Mouse (Mus musculus) urinary bladder, adult 18-20 months (tissue): ENCODE data around the gene Snrk.

ENCODE experiments used
- DNase-seq, 2 experiments: peaks; one replicate each; pipeline ENCODE4 v3.0.0; 2022; ENCODE audit warnings: low spot score in 2 of 2, mixed read lengths in 2 of 2

Snrk gene

GRCm38 (mm10) chr9:122180105-122180504 lies 63.0 kb downstream of the Snrk start:
- DNase-seq: no peak

- no peak for DNase-seq
Measured at GRCm38 (mm10) chr9:122183074-122183473, 66.0 kb downstream of the Snrk start.

- DNase-seq: no peak
Measured at GRCm38 (mm10) chr9:122184329-122184728, 67.3 kb downstream of the Snrk start.

- DNase-seq: peak; percentile 59 to 64
Measured at GRCm38 (mm10) chr9:122185061-122185460, 68.0 kb downstream of the Snrk start.

GRCm38 (mm10) chr9:122185953-122186352 lies 68.9 kb downstream of the Snrk start:
- DNase-seq: no peak

- no peak for DNase-seq
Measured at GRCm38 (mm10) chr9:122186643-122187226, 69.7 kb downstream of the Snrk start.

- no peak for DNase-seq
Measured at GRCm38 (mm10) chr9:122187451-122187921, 70.4 kb downstream of the Snrk start.

GRCm38 (mm10) chr9:122188724-122189123 lies 71.7 kb downstream of the Snrk start:
- DNase-seq: no peak

GRCm38 (mm10) chr9:122193361-122193760 lies 76.3 kb downstream of the Snrk start:
- DNase-seq: no peak

- DNase-seq: no peak
Measured at GRCm38 (mm10) chr9:122193823-122194222, 76.8 kb downstream of the Snrk start.

- DNase-seq: no peak
Measured at GRCm38 (mm10) chr9:122195042-122195682, 78.1 kb downstream of the Snrk start.

GRCm38 (mm10) chr9:122197021-122197420 lies 80.0 kb downstream of the Snrk start:
- no peak for DNase-seq

- no peak for DNase-seq
Measured at GRCm38 (mm10) chr9:122198621-122199020, 81.6 kb downstream of the Snrk start.

GRCm38 (mm10) chr9:122199253-122199652 lies 82.2 kb downstream of the Snrk start:
- DNase-seq: peak; percentile 45 to 57

GRCm38 (mm10) chr9:122204508-122204907 lies 87.4 kb downstream of the Snrk start:
- DNase-seq: no peak

GRCm38 (mm10) chr9:122205543-122206200 lies 88.6 kb downstream of the Snrk start:
- no peak for DNase-seq

GRCm38 (mm10) chr9:122208311-122208710 lies 91.2 kb downstream of the Snrk start:
- no peak for DNase-seq

- DNase-seq: no peak
Measured at GRCm38 (mm10) chr9:122215118-122215517, 98.1 kb downstream of the Snrk start.

- no peak for DNase-seq
Measured at GRCm38 (mm10) chr9:122216945-122217529, 100.0 kb downstream of the Snrk start.
